Mouse (Mus musculus) liver, adult 2 months (tissue): ENCODE data around the gene Itga4. TPM values are rescaled to one million over a fixed set of nuclear protein-coding genes. Genes with fewer than 3 reads are reported as not detected.

Source experiments
- DNase-seq: peaks from one replicate; pipeline ENCODE4 v3.0.0-alpha.2; 2011; ENCODE audit warnings: low read depth, low spot score; ENCODE audit errors: extremely low read depth
- H3K27ac ChIP-seq: fragments of 200-500 bp; replicated peaks from 2 replicates; pipeline ENCODE4 v1.5.1; 2012; ENCODE audit warnings: low read depth, mild to moderate bottlenecking, control low read depth, inconsistent platforms, low read length; ENCODE audit not compliant: insufficient read depth
- H3K27me3 ChIP-seq: fragments of 200-500 bp; 2 replicates; pipeline ENCODE4 v1.6.1; 2012; ENCODE audit warnings: mild to moderate bottlenecking, moderate library complexity, low read length, inconsistent platforms; ENCODE audit not compliant: control insufficient read depth, insufficient read depth
- H3K36me3 ChIP-seq: fragments of 200-500 bp; 2 replicates; pipeline ENCODE4 v1.6.1; 2012; ENCODE audit warnings: low read length, inconsistent platforms; ENCODE audit not compliant: control insufficient read depth, insufficient read depth
- H3K4me1 ChIP-seq: fragments of 200-500 bp; 2 replicates; pipeline ENCODE4 v1.6.1; 2011; ENCODE audit warnings: low read length; ENCODE audit not compliant: control insufficient read depth, insufficient read depth
- H3K4me3 ChIP-seq: fragments of 200-500 bp; 2 replicates; pipeline ENCODE4 v1.5.1; 2011; ENCODE audit warnings: low read depth, mild to moderate bottlenecking, control low read depth, low read length, moderate library complexity; ENCODE audit not compliant: insufficient read depth
- H3K79me2 ChIP-seq: fragments of 200-500 bp; 2 replicates; pipeline ENCODE4 v1.6.1; 2012; ENCODE audit warnings: inconsistent platforms, mild to moderate bottlenecking, low read length, moderate library complexity; ENCODE audit not compliant: control insufficient read depth, insufficient read depth
- H3K9ac ChIP-seq: fragments of 200-500 bp; 2 replicates; pipeline ENCODE4 v1.6.1; 2012; ENCODE audit warnings: low read depth, mild to moderate bottlenecking, control low read depth, inconsistent platforms, low read length
- CTCF ChIP-seq: fragments of 200-500 bp; IDR thresholded peaks from 2 replicates; pipeline ENCODE4 v1.5.1; 2011; ENCODE audit warnings: low read depth, low read length, control low read depth
- POLR2A ChIP-seq: fragments of 200-500 bp; IDR thresholded peaks from 2 replicates; pipeline ENCODE4 v1.6.1; 2011; ENCODE audit warnings: low read length, control low read depth; ENCODE audit not compliant: insufficient read depth; ENCODE audit errors: extremely low read depth
- WGBS: fragments of 180-500 bp; shearing (Covaris S2); methylation state at CpG from one replicate; pipeline ENCODE4 v1.1.7; 2018; 5-methylcytosine and 5-hydroxymethylcytosine counted together
- polyA plus RNA-seq: library from polyadenylated mRNA; depleted of rRNA; stranded (reverse); fragments of >200 nt; gene quantifications from 2 replicates; pipeline ENCODE4 v1.2.3, GENCODE M21; 2012
- total RNA-seq: library from RNA; depleted of rRNA; stranded (reverse); fragments of >200 nt; gene quantifications from 2 replicates; pipeline ENCODE4 v1.2.3, GENCODE M21; 2014

The Itga4 gene
- total and polyA plus RNA-seq, 2 experiments, result 0.48 to 2.0 TPM

- 77% methylated on average over 4 of the region's 4 CpGs for WGBS
- Histone ChIP-seq H3K27ac (no peak overlapping the region), H3K27me3 (no peaks in the 10 kb centered on the region), H3K9ac (no peak overlapping the region), H3K36me3 (no peaks in the 10 kb centered on the region), H3K79me2 (no peaks in the 10 kb centered on the region), H3K4me1 (peaks cover 10% of the 10 kb centered on the region; the same call in 1 of the 2 replicates), H3K4me3 (no peak overlapping the region)
- TF ChIP-seq POLR2A, result no peak
- TF ChIP-seq CTCF, result no peak
- DNase-seq, result no peak
Measured at GRCm38 (mm10) chr2:79369905-79370304, 114.7 kb downstream of the Itga4 start.

DNA sequence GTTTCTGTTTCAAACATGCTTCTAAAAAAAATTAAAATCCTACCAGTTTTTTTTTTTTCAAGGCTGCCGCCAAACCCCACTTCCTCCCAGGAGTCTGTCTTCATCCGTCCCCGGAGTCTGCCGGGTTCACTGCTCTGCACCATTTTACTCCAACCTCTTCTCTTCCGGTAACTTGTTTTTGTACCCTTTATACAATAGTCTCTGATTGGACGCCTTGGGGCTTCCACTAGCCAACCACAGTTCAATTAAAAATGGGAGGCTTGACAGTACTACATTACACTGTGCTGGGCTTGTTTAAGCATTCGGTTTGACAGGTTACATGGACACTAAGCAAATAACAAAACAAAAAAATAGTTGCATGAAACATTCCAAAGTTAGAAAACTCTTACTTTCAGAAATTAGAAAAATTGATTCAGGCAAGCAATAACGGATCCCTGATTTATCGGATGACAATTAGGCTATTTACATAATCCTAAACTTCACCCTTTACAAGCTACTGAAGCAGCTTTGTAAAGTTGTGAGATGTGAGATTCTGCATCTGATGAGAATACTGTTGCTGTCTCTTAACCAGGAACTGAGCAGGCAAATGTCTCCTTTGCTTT is 115.6 kb downstream of the Itga4 start:
- H3K4me1 ChIP-seq, result peaks cover 10% of the 10 kb centered on the region; the same call in 1 of the 2 replicates
- H3K79me2 ChIP-seq, result no peaks in the 10 kb centered on the region
- 73% methylated on average over 9 of the region's 9 CpGs for WGBS
- no peak overlapping the region for H3K9ac ChIP-seq
- H3K27me3 ChIP-seq, result no peaks in the 10 kb centered on the region
- H3K27ac ChIP-seq, result no peak overlapping the region
- H3K36me3 ChIP-seq, result no peaks in the 10 kb centered on the region
- DNase-seq, result peak; percentile 60
- peak overlapping the region; percentile 26; the same call in 1 of the 2 replicates for H3K4me3 ChIP-seq
- TF ChIP-seq CTCF (no peak), POLR2A (no peak)

GRCm38 (mm10) chr2:79371326-79372153 is 116.3 kb downstream of the Itga4 start:
- DNase-seq, result no peak
- 94% methylated on average over 7 of the region's 7 CpGs for WGBS

DNA sequence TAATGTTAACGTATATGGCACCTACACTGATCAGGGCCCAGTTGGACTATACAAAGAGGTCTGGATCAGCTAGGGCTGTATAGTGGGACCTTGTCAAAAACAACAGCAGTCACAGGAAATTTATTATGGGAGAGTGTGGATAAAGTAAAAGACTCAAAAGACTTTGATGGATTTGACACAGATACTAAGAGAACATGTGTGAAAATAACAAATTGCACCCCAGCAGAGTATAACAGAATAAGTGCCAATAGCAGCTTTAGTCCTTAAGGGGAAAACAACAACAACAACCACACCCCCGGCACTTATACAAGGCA is 116.9 kb downstream of the Itga4 start:
- no peak overlapping the region for H3K27ac ChIP-seq
- peaks cover 10% of the 10 kb centered on the region; the same call in 1 of the 2 replicates for H3K4me1 ChIP-seq
- 49% methylated on average over 2 of the region's 2 CpGs for WGBS
- DNase-seq, result no peak
- H3K79me2 ChIP-seq, result no peaks in the 10 kb centered on the region
- H3K9ac ChIP-seq, result no peak overlapping the region
- TF ChIP-seq POLR2A, result no peak
- no peak for TF ChIP-seq CTCF
- no peak overlapping the region for H3K4me3 ChIP-seq
- H3K36me3 ChIP-seq, result no peaks in the 10 kb centered on the region
- no peaks in the 10 kb centered on the region for H3K27me3 ChIP-seq

More at GRCm38 (mm10) chr2:79371326-79372153, 116.3 kb downstream of the Itga4 start:
- Histone ChIP-seq H3K9ac (no peak overlapping the region), H3K4me1 (peaks cover 10% of the 10 kb centered on the region; the same call in 1 of the 2 replicates), H3K27ac (no peak overlapping the region), H3K36me3 (no peaks in the 10 kb centered on the region), H3K27me3 (no peaks in the 10 kb centered on the region), H3K79me2 (no peaks in the 10 kb centered on the region), H3K4me3 (no peak overlapping the region)
- TF ChIP-seq CTCF, result no peak
- no peak for TF ChIP-seq POLR2A

DNA sequence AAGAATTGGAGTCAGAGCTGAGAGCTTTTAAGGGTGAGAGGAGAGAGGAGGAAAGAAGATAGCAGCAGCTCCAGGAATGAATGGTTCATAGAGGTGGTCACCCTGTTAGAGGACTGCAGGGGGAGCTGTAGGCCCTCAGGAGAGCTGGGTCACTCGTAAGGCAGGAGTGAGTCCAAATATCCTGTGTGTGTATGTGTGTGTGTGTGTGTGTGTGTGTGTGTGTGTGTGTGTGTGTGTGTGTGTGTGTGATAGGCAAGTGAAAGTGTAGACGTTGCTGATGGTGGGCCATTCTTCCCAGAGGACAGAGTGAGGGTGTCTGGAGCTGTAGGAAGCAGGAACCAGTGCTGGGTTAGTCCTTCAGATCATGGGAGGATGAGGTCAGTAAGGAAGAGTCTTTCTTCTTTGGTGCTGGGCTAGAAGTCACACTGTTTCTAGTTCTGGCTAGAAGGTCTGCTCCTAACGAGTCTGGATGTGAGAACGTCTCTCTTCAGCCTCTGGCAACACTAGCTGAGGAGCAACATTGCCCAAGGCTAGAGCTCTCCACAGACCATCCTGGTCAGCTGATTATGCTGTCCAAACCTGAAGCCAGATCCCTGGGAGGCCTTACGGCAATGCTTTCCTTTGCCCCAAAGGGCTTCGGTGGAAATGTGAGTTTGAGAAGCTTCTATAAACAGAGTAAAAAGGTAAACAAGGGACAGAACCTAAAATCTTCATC is 117.4 kb downstream of the Itga4 start:
- 28% methylated on average over 6 of the region's 6 CpGs for WGBS
- Histone ChIP-seq H3K9ac (no peak overlapping the region), H3K4me3 (no peak overlapping the region), H3K79me2 (no peaks in the 10 kb centered on the region), H3K27ac (no peak overlapping the region), H3K4me1 (peaks cover 10% of the 10 kb centered on the region; the same call in 1 of the 2 replicates), H3K27me3 (no peaks in the 10 kb centered on the region), H3K36me3 (no peaks in the 10 kb centered on the region)
- TF ChIP-seq POLR2A (no peak), CTCF (peak; percentile 87)
- peak; percentile 66 for DNase-seq
